Mouse (Mus musculus) Patski (cell line): Measurements from ENCODE around the gene Slc22a6. TPM values are rescaled to one million over a fixed set of nuclear protein-coding genes. Genes with fewer than 3 reads are reported as not detected.
A peak's percentile ranks its signal among the peaks of the same experiment; 100 is the strongest.

Experiments
- ATAC-seq: fragments of 100-300 bp; one replicate; pipeline ENCODE4 v1.8.0; 2021
- CTCF ChIA-PET: fragments of 350-600 bp; sonication (Branson Sonifier 250); formaldehyde crosslinking; loops from one replicate; lab custom pipeline; 2022; ENCODE audit warnings: inconsistent platforms; lab: Charles Lee
- POLR2A ChIA-PET: fragments of 350-600 bp; sonication (Branson Sonifier 250); formaldehyde crosslinking; loops from one replicate; lab custom pipeline; 2022; ENCODE audit warnings: antibody characterized with exemption, inconsistent platforms; lab: Charles Lee
- DNase-seq: peaks from one replicate; pipeline ENCODE4 v3.0.0-alpha.2; 2011; ENCODE audit warnings: low read depth, low spot score
- H3K27me3 ChIP-seq: fragments of 371-371 bp; one replicate; pipeline ENCODE4 v1.5.1; 2021
- CTCF ChIP-seq: fragments of 100-300 bp; IDR thresholded peaks from one replicate; pipeline ENCODE4 v1.5.1; 2021
- in situ Hi-C: fragments of 300-500 bp; cut with MboI; formaldehyde crosslinking; loops from 3 replicates; pipeline ENCODE4 v1.11.1; 2018; ENCODE audit warnings: low pct_unique_long_range_greater_than_20kb, mixed read lengths
- polyA plus RNA-seq: library from polyadenylated mRNA; unstranded; gene quantifications from one replicate; pipeline ENCODE4 v1.2.3, GENCODE M21; 2021

Slc22a6 gene
- polyA plus RNA-seq: not detected

- in situ Hi-C loops: no loop called here
- TF ChIP-seq CTCF: no peak
- ChIA-PET POLR2A (no interaction called here), CTCF (no interaction called here)
- H3K27me3 ChIP-seq: peaks cover 38% of the 10 kb centered on the region
- no peak for DNase-seq
- no peak for ATAC-seq
Measured at GRCm38 (mm10) chr19:8617904-8618303, at the start of gene Slc22a6. Slc22a6 (plus strand) TSS chr19:8618039.

- no peak for ATAC-seq
- TF ChIP-seq CTCF: no peak
- ChIA-PET POLR2A (no interaction called here), CTCF (no interaction called here)
- H3K27me3 ChIP-seq: peaks cover 18% of the 10 kb centered on the region
- DNase-seq: no peak
- in situ Hi-C loops: no loop called here
Measured at GRCm38 (mm10) chr19:8569453-8569863, 48.4 kb upstream of the Slc22a6 start.

GRCm38 (mm10) chr19:8570341-8571040, 47.3 kb upstream of the Slc22a6 start:
- POLR2A ChIA-PET: no interaction called here
- peaks cover 20% of the 10 kb centered on the region for H3K27me3 ChIP-seq
- in situ Hi-C loops: loop anchor here (10.0 kb wide), 1 partner anchor 244 kb away; the partner anchor contains the start of gene Ttc9c
- CTCF ChIA-PET: interaction anchor here (1.2 kb wide), 1 partner anchor 112 kb away, joined by 3 read pairs; no protein-coding TSS in a partner anchor
- no peak for DNase-seq
- TF ChIP-seq CTCF: no peak
- no peak for ATAC-seq

- no peak for TF ChIP-seq CTCF
- ChIA-PET POLR2A (no interaction called here), CTCF (interaction anchor here (0.8 kb wide), 1 partner anchor 14 kb away, joined by 3 read pairs; no protein-coding TSS in a partner anchor)
- in situ Hi-C loops: loop anchor here (10.0 kb wide), 1 partner anchor 243 kb away; the partner anchor contains the start of gene Ttc9c
- ATAC-seq (no peak), DNase-seq (no peak)
- peaks cover 29% of the 10 kb centered on the region for H3K27me3 ChIP-seq
Measured at GRCm38 (mm10) chr19:8571746-8572145, 46.1 kb upstream of the Slc22a6 start.

- in situ Hi-C loops: loop anchor here (10.0 kb wide), 1 partner anchor 242 kb away; the partner anchor contains the start of gene Ttc9c
- DNase-seq (no peak), ATAC-seq (no peak)
- peaks cover 35% of the 10 kb centered on the region for H3K27me3 ChIP-seq
- ChIA-PET POLR2A (no interaction called here), CTCF (interaction anchor here (0.8 kb wide), 1 partner anchor 13 kb away, joined by 3 read pairs; no protein-coding TSS in a partner anchor)
- TF ChIP-seq CTCF: no peak
Measured at GRCm38 (mm10) chr19:8572485-8572884, 45.4 kb upstream of the Slc22a6 start.

GRCm38 (mm10) chr19:8577432-8577831, 40.4 kb upstream of the Slc22a6 start:
- H3K27me3 ChIP-seq: peaks cover 49% of the 10 kb centered on the region
- ATAC-seq: no peak
- POLR2A ChIA-PET: interaction anchor here (0.9 kb wide), 1 partner anchor 105 kb away, joined by 4 read pairs; no protein-coding TSS in a partner anchor
- DNase-seq: no peak
- TF ChIP-seq CTCF: no peak
- CTCF ChIA-PET: interaction anchor here (1.6 to 4.6 kb wide), 3 partner anchors 103 to 136 kb away, joined by 4 to 41 read pairs (median 9); no protein-coding TSS in a partner anchor
- in situ Hi-C loops: loop anchor here (5.0 to 10.0 kb wide), 2 partner anchors 110 to 237 kb away; partner anchors contain the start of gene Ttc9c

- peaks cover 46% of the 10 kb centered on the region for H3K27me3 ChIP-seq
- ChIA-PET POLR2A (no interaction called here), CTCF (interaction anchor here (0.8 to 4.6 kb wide), 11 partner anchors 11 to 140 kb away, joined by 3 to 41 read pairs (median 4); no protein-coding TSS in a partner anchor)
- peak; percentile 69 for ATAC-seq
- TF ChIP-seq CTCF: peak; percentile 99
- in situ Hi-C loops: loop anchor here (5.0 to 10.0 kb wide), 2 partner anchors 109 to 236 kb away; partner anchors contain the start of gene Ttc9c
- DNase-seq: no peak
Measured at GRCm38 (mm10) chr19:8578293-8578969, 39.4 kb upstream of the Slc22a6 start.

- ChIA-PET CTCF (interaction anchor here (0.8 to 4.6 kb wide), 12 partner anchors 11 to 140 kb away, joined by 3 to 41 read pairs (median 4); no protein-coding TSS in a partner anchor), POLR2A (no interaction called here)
- DNase-seq (no peak), ATAC-seq (no peak)
- H3K27me3 ChIP-seq: peaks cover 51% of the 10 kb centered on the region
- in situ Hi-C loops: loop anchor here (5.0 to 10.0 kb wide), 2 partner anchors 108 to 236 kb away; partner anchors contain the start of gene Ttc9c
- TF ChIP-seq CTCF: no peak
Measured at GRCm38 (mm10) chr19:8578970-8579342, 38.9 kb upstream of the Slc22a6 start.

- POLR2A ChIA-PET: no interaction called here
- no peak for ATAC-seq
- peaks cover 25% of the 10 kb centered on the region for H3K27me3 ChIP-seq
- in situ Hi-C loops: no loop called here
- no peak for DNase-seq
- CTCF ChIA-PET: interaction anchor here (0.8 to 3.1 kb wide), 4 partner anchors 10 to 98 kb away, joined by 3 to 6 read pairs (median 3); no protein-coding TSS in a partner anchor
- no peak for TF ChIP-seq CTCF
Measured at GRCm38 (mm10) chr19:8585298-8585697, 32.5 kb upstream of the Slc22a6 start.

- ChIA-PET CTCF (interaction anchor here (0.8 to 3.1 kb wide), 4 partner anchors 10 to 98 kb away, joined by 3 to 6 read pairs (median 3); no protein-coding TSS in a partner anchor), POLR2A (no interaction called here)
- H3K27me3 ChIP-seq: peaks cover 21% of the 10 kb centered on the region
- DNase-seq: no peak
- ATAC-seq: no peak
- no peak for TF ChIP-seq CTCF
- in situ Hi-C loops: no loop called here
Measured at GRCm38 (mm10) chr19:8585899-8586298, 31.9 kb upstream of the Slc22a6 start.
